Mouse (Mus musculus): Measurements from ENCODE around the gene Ephb1. TPM values are rescaled to one million over a fixed set of nuclear protein-coding genes. Genes with fewer than 3 reads are reported as not detected.
A peak's percentile ranks its signal among the peaks of the same experiment; 100 is the strongest.

Ephb1 gene
- polyA plus RNA-seq, 1 experiment from 2014 or later: 0.87 TPM

GRCm38 (mm10) chr9:102240215-102240614, 114.3 kb downstream of the Ephb1 start:
- Histone ChIP-seq H3K36me3 (ENCODE audit: insufficient read depth, low read length) (no peaks in the 10 kb centered on the region), H3K9me3 (ENCODE audit: low read length) (no peaks in the 10 kb centered on the region), H3K9ac (replicated peaks; ENCODE audit: low read depth) (no peak overlapping the region), H3K4me3 (ENCODE audit: low read depth, low read length) (no peak overlapping the region), H3K4me1 (ENCODE audit: insufficient read depth, low read depth, low read length) (no peaks in the 10 kb centered on the region), H3K27me3 (replicated peaks; ENCODE audit: insufficient read depth, low read length) (no peaks in the 10 kb centered on the region), H3K4me2 (replicated peaks; ENCODE audit: low read depth, low read length) (no peak overlapping the region), H3K27ac (ENCODE audit: low read length) (no peak overlapping the region)
- no peak for TF ChIP-seq CTCF (IDR thresholded peaks at IDR 0.05)
- no peak for TF ChIP-seq EP300 (IDR thresholded peaks at IDR 0.05)
- WGBS: 68% methylated on average over 4 of the region's 4 CpGs
- DNase-seq (ENCODE audit: low spot score) (no peak), ATAC-seq (no peak)

GRCm38 (mm10) chr9:102235444-102235951, 119.0 kb downstream of the Ephb1 start:
- no peak overlapping the region for H3K9ac ChIP-seq (replicated peaks; ENCODE audit: low read depth)
- WGBS: 59% methylated on average over 4 of the region's 4 CpGs
- H3K36me3 ChIP-seq (ENCODE audit: insufficient read depth, low read length): no peaks in the 10 kb centered on the region
- TF ChIP-seq EP300 (IDR thresholded peaks at IDR 0.05): no peak
- no peak for TF ChIP-seq CTCF (IDR thresholded peaks at IDR 0.05)
- H3K4me1 ChIP-seq (ENCODE audit: insufficient read depth, low read depth, low read length): no peaks in the 10 kb centered on the region
- no peak for ATAC-seq
- DNase-seq (ENCODE audit: low spot score): no peak
- H3K27me3 ChIP-seq (replicated peaks; ENCODE audit: insufficient read depth, low read length): no peaks in the 10 kb centered on the region
- no peak overlapping the region for H3K4me3 ChIP-seq (ENCODE audit: low read depth, low read length)
- no peaks in the 10 kb centered on the region for H3K9me3 ChIP-seq (ENCODE audit: low read length)
- H3K27ac ChIP-seq (ENCODE audit: low read length): no peak overlapping the region
- no peak overlapping the region for H3K4me2 ChIP-seq (replicated peaks; ENCODE audit: low read depth, low read length)

- H3K36me3 ChIP-seq (ENCODE audit: insufficient read depth, low read length): no peaks in the 10 kb centered on the region
- H3K9ac ChIP-seq (replicated peaks; ENCODE audit: low read depth): no peak overlapping the region
- TF ChIP-seq CTCF (IDR thresholded peaks at IDR 0.05) (no peak), EP300 (IDR thresholded peaks at IDR 0.05) (no peak)
- no peaks in the 10 kb centered on the region for H3K9me3 ChIP-seq (ENCODE audit: low read length)
- H3K4me1 ChIP-seq (ENCODE audit: insufficient read depth, low read depth, low read length): no peaks in the 10 kb centered on the region
- ATAC-seq (no peak), DNase-seq (ENCODE audit: low spot score) (no peak)
- no peak overlapping the region for H3K27ac ChIP-seq (ENCODE audit: low read length)
- 59% methylated on average over 6 of the region's 6 CpGs for WGBS
- H3K4me3 ChIP-seq (ENCODE audit: low read depth, low read length): no peak overlapping the region
- H3K4me2 ChIP-seq (replicated peaks; ENCODE audit: low read depth, low read length): no peak overlapping the region
- no peaks in the 10 kb centered on the region for H3K27me3 ChIP-seq (replicated peaks; ENCODE audit: insufficient read depth, low read length)
Measured at GRCm38 (mm10) chr9:102231248-102231647, 123.2 kb downstream of the Ephb1 start.

GRCm38 (mm10) chr9:102216746-102217566, 137.5 kb downstream of the Ephb1 start:
- Histone ChIP-seq H3K36me3 (ENCODE audit: insufficient read depth, low read length) (no peaks in the 10 kb centered on the region), H3K4me2 (replicated peaks; ENCODE audit: low read depth, low read length) (no peak overlapping the region), H3K9ac (replicated peaks; ENCODE audit: low read depth) (no peak overlapping the region), H3K27me3 (replicated peaks; ENCODE audit: insufficient read depth, low read length) (no peaks in the 10 kb centered on the region), H3K9me3 (ENCODE audit: low read length) (no peaks in the 10 kb centered on the region), H3K4me1 (ENCODE audit: insufficient read depth, low read depth, low read length) (no peaks in the 10 kb centered on the region; the same call in 1 of the 2 replicates), H3K27ac (ENCODE audit: low read length) (no peak overlapping the region), H3K4me3 (ENCODE audit: low read depth, low read length) (no peak overlapping the region)
- peak; percentile 77 for ATAC-seq
- peak; percentile 46 for DNase-seq (ENCODE audit: low spot score)
- WGBS: 34% methylated on average over 7 of the region's 7 CpGs
- TF ChIP-seq EP300 (IDR thresholded peaks at IDR 0.05): no peak
- TF ChIP-seq CTCF (IDR thresholded peaks at IDR 0.05): no peak

GRCm38 (mm10) chr9:102212036-102212383, 142.5 kb downstream of the Ephb1 start:
- no peaks in the 10 kb centered on the region for H3K27me3 ChIP-seq (replicated peaks; ENCODE audit: insufficient read depth, low read length)
- TF ChIP-seq CTCF (IDR thresholded peaks at IDR 0.05): no peak
- no peak for TF ChIP-seq EP300 (IDR thresholded peaks at IDR 0.05)
- H3K9me3 ChIP-seq (ENCODE audit: low read length): no peaks in the 10 kb centered on the region
- no peak overlapping the region for H3K4me3 ChIP-seq (ENCODE audit: low read depth, low read length)
- H3K4me2 ChIP-seq (replicated peaks; ENCODE audit: low read depth, low read length): no peak overlapping the region
- DNase-seq (ENCODE audit: low spot score) (no peak), ATAC-seq (no peak)
- H3K36me3 ChIP-seq (ENCODE audit: insufficient read depth, low read length): no peaks in the 10 kb centered on the region
- no peaks in the 10 kb centered on the region; the same call in 1 of the 2 replicates for H3K4me1 ChIP-seq (ENCODE audit: insufficient read depth, low read depth, low read length)
- H3K9ac ChIP-seq (replicated peaks; ENCODE audit: low read depth): no peak overlapping the region
- WGBS: 31% methylated on average over 1 of the region's 1 CpGs
- H3K27ac ChIP-seq (ENCODE audit: low read length): no peak overlapping the region

GRCm38 (mm10) chr9:102211296-102212035, 143.0 kb downstream of the Ephb1 start:
- no peak for DNase-seq (ENCODE audit: low spot score)
- TF ChIP-seq EP300 (IDR thresholded peaks at IDR 0.05): no peak
- H3K9ac ChIP-seq (replicated peaks; ENCODE audit: low read depth): no peak overlapping the region
- ATAC-seq: no peak
- no peaks in the 10 kb centered on the region for H3K27me3 ChIP-seq (replicated peaks; ENCODE audit: insufficient read depth, low read length)
- no peak overlapping the region for H3K27ac ChIP-seq (ENCODE audit: low read length)
- H3K4me1 ChIP-seq (ENCODE audit: insufficient read depth, low read depth, low read length): no peaks in the 10 kb centered on the region; the same call in 1 of the 2 replicates
- 59% methylated on average over 9 of the region's 10 CpGs for WGBS
- H3K36me3 ChIP-seq (ENCODE audit: insufficient read depth, low read length): no peaks in the 10 kb centered on the region
- H3K4me3 ChIP-seq (ENCODE audit: low read depth, low read length): no peak overlapping the region
- no peak overlapping the region for H3K4me2 ChIP-seq (replicated peaks; ENCODE audit: low read depth, low read length)
- H3K9me3 ChIP-seq (ENCODE audit: low read length): no peaks in the 10 kb centered on the region
